Mouse (Mus musculus) neural tube, embryonic 10.5 days (tissue): ENCODE data around the gene Serpina3j.
"Not testable (repeated sequence)": the region's sequence is repeated elsewhere in the genome, so short reads cannot be mapped to it uniquely, and the experiment has no call there.

Experiments
- DNase-seq: peaks from one replicate; pipeline ENCODE4 v3.0.0-alpha.2; 2017; ENCODE audit warnings: low spot score; ENCODE audit errors: extremely low spot score

The Serpina3j gene

DNA sequence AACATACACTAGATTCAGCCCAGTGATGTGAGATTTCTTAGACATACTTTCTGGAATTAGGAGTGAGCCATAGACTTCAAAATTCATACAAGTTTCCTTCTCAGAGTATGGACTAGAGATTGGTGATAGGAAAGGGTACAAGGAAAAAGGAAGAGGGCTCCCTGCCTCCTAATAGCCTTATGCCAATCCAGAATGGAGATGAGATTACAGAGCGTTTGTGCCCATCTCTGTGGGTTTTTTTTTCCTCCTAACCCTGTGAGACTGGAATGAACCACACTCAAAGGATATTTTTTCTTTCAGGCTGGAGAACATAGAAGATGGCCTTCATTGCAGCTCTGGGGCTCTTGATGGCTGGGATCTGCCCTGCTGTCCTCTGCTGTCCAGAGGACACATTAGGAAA is at the start of gene Serpina3j:
TSS of gene Serpina3j (plus strand) at position 301 of the 400 bp plus-strand sequence.
- DNase-seq = no peak

- no peak for DNase-seq
Observed at GRCm38 (mm10) chr12:104266374-104266773, 48.0 kb upstream of the Serpina3j start.

- DNase-seq = no peak
Observed at GRCm38 (mm10) chr12:104278216-104279055, 35.9 kb upstream of the Serpina3j start.

DNA sequence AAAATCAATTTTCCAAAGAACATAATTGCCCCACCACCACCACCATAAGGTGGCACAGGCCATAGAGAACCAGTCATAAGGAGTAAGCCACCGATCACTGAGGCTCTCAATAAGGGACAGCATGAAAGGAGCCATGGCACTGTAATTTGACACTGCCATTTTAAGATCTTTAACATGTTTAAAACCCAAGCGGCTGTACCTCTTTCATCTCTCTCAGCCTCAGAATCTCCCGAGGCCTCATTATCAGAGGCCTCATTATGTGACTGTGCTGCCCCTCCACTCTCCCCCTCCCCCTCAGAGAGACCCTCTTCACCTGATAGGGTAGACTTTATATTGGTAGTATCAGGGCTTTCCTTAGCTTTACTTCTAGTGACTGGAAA is 35.3 kb upstream of the Serpina3j start:
- DNase-seq = no peak

- DNase-seq = no peak
Observed at GRCm38 (mm10) chr12:104283380-104283779, 31.0 kb upstream of the Serpina3j start.

GRCm38 (mm10) chr12:104288336-104288735 is 26.0 kb upstream of the Serpina3j start:
- DNase-seq = no peak

GRCm38 (mm10) chr12:104289872-104290271 is 24.5 kb upstream of the Serpina3j start:
- no peak for DNase-seq

DNA sequence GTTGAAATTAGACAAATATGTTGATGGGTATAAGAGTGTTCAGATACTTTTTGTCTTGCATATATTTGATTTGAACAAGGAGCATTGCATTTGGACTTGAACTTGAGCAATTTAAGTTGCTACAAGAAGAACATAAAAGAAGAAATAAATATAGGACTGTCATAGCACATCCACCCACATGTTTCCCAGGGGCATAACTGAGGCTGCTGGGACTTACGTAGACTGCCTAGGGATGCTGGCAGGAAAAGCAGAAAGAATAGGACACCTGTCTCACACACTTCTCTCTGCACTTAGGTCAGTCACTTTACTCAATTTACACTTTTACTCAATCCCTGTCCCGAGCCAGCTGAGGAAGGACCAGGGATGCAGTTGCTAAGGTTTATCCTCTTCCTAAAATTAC is 20.4 kb upstream of the Serpina3j start:
- DNase-seq = no peak

- DNase-seq = no peak
Observed at GRCm38 (mm10) chr12:104298049-104298448, 16.3 kb upstream of the Serpina3j start.

DNA sequence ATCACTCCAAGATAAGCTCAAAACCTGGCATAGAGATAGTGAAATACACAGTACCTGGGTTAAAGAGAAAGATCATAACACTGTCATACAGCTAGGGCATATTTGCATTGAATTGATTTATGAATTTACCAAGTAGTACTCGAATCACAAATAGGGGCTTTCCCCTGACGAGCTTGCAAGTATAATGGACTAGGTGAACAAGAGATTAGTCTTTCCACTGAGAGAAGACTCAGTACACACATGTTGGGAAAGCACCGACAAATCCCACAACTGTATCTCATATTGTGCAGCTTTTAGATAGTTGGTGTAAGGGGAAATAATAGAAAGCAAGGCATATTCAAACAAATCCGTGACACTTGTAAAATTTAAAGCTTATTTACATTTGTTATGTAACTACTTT is 8.4 kb upstream of the Serpina3j start:
- no peak for DNase-seq

- DNase-seq = no peak
Observed at GRCm38 (mm10) chr12:104322454-104322853, 8.1 kb downstream of the Serpina3j start.

GRCm38 (mm10) chr12:104331701-104332100 is 17.3 kb downstream of the Serpina3j start:
- no peak for DNase-seq

- DNase-seq = not testable (repeated sequence)
Observed at GRCm38 (mm10) chr12:104336873-104337272, 22.5 kb downstream of the Serpina3j start.

GRCm38 (mm10) chr12:104338226-104338625 is 23.9 kb downstream of the Serpina3j start, which contains the start of the genes Serpina3k and Serpina3m:
Serpina3k (plus strand) TSS chr12:104338486.
Serpina3m (plus strand) TSS chr12:104338486.
- DNase-seq = not testable (repeated sequence)

GRCm38 (mm10) chr12:104338705-104339104 is 24.4 kb downstream of the Serpina3j start:
- DNase-seq = no peak

- not testable (repeated sequence) for DNase-seq
Observed at GRCm38 (mm10) chr12:104342489-104342888, 28.1 kb downstream of the Serpina3j start.

- DNase-seq = no peak
Observed at GRCm38 (mm10) chr12:104345181-104345580, 30.8 kb downstream of the Serpina3j start.

DNA sequence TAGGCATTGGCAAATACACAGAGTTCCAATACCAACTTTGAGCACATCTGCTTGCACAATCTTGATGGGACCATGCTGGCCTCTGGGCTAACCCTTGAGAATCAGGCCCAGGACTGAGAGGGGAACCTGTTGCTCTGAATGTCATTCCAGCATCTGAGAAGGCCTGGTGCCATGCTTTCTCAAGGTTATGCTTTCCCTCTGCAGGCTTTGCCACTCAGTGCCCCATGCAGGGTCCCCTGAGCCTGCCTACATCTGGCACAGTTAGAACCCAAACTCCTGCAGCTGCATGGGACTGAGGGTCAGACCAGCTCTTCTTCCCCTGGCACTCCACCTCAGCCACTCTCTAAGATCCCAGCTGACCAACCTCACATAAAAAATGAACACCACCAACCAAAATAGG is 31.4 kb downstream of the Serpina3j start:
- no peak for DNase-seq

GRCm38 (mm10) chr12:104347091-104347490 is 32.7 kb downstream of the Serpina3j start:
- no peak for DNase-seq

DNA sequence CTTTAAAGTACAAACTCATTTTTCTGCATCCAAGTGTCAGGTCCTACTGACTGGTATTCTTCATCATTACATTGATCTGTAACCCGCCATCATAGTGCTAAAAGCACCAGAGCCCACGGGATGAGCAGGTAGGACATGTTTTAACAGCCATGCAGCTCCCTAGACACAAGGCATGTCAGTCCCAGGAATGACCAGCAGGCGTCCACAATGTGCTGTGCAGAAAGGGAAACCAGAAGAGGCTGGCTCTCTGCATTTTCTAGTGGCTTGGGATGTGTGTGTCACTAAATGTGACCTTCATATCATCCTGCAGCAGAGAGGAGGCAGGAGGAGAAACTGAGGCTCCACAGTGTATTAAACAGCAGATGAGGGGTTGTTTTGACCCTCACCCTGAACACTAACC is 37.5 kb downstream of the Serpina3j start:
- DNase-seq = peak; percentile 21

DNA sequence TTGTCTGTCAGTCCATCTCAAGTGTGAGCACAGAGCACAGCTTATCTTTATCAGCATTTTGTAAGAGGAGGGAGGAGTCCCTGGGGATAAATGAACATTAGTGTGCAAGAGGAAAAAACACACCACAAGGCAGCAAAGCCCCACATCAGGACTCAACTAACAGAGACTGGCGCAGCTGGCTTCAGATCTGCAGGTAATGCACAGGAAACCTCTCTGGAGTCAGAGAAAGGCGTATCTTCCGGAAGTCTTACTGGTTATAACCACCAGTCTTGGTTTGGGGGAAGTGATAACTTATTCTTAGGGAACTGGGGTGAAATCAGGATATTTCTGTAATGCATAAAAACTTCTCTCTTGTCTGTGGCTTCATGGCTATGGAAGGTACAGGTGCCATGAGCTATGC is 41.7 kb downstream of the Serpina3j start:
- DNase-seq = no peak

GRCm38 (mm10) chr12:104369986-104370385 is 55.6 kb downstream of the Serpina3j start:
- no peak for DNase-seq
